Mouse (Mus musculus) testis, adult 2 months (tissue): ENCODE data around the gene Myo9a. TPM values are rescaled to one million over a fixed set of nuclear protein-coding genes. Genes with fewer than 3 reads are reported as not detected.

ENCODE experiments used
- H3K27ac ChIP-seq: fragments of 200-500 bp; 2 replicates; pipeline ENCODE4 v1.5.1; 2012; ENCODE audit warnings: low read depth, low read length; ENCODE audit not compliant: control insufficient read depth, insufficient read depth
- H3K27me3 ChIP-seq: fragments of 200-500 bp; 2 replicates; pipeline ENCODE4 v1.6.1; 2012; ENCODE audit warnings: mild to moderate bottlenecking, low read length, moderate library complexity; ENCODE audit not compliant: control insufficient read depth, insufficient read depth
- H3K36me3 ChIP-seq: fragments of 200-500 bp; 2 replicates; pipeline ENCODE4 v1.6.1; 2012; ENCODE audit warnings: mild to moderate bottlenecking, low read length; ENCODE audit not compliant: control insufficient read depth, insufficient read depth
- H3K4me1 ChIP-seq: fragments of 200-500 bp; 2 replicates; pipeline ENCODE4 v1.6.1; 2012; ENCODE audit warnings: low read length; ENCODE audit not compliant: control insufficient read depth, insufficient read depth
- H3K4me3 ChIP-seq: fragments of 200-500 bp; 2 replicates; pipeline ENCODE4 v1.5.1; 2012; ENCODE audit warnings: low read depth, mild to moderate bottlenecking, low read length, moderate library complexity, mixed read lengths; ENCODE audit not compliant: control insufficient read depth
- CTCF ChIP-seq: fragments of 200-500 bp; IDR thresholded peaks from 2 replicates; pipeline ENCODE4 v1.5.1; 2012; ENCODE audit warnings: low read depth, mild to moderate bottlenecking, inconsistent platforms, low read length, moderate library complexity; ENCODE audit not compliant: control insufficient read depth, insufficient read depth, insufficient replicate concordance
- POLR2A ChIP-seq: fragments of 200-500 bp; IDR thresholded peaks from 2 replicates; pipeline ENCODE4 v1.6.1; 2012; ENCODE audit warnings: low read depth, mild to moderate bottlenecking, inconsistent platforms, low read length, moderate library complexity; ENCODE audit not compliant: control insufficient read depth
- polyA plus RNA-seq: library from polyadenylated mRNA; depleted of rRNA; stranded (reverse); fragments of >200 nt; gene quantifications from 2 replicates; pipeline ENCODE4 v1.2.3, GENCODE M21; 2012

The Myo9a gene
- polyA plus RNA-seq, 1 experiment: 18.5 TPM

- TF ChIP-seq POLR2A (no peak), CTCF (no peak)
- no peaks in the 10 kb centered on the region for H3K36me3 ChIP-seq
- no peaks in the 10 kb centered on the region for H3K4me1 ChIP-seq
- H3K4me3 ChIP-seq: no peak overlapping the region
- no peak overlapping the region for H3K27ac ChIP-seq
- H3K27me3 ChIP-seq: no peaks in the 10 kb centered on the region
Measured at GRCm38 (mm10) chr9:59941885-59942350, 191.2 kb downstream of the Myo9a start.

GRCm38 (mm10) chr9:59942501-59943085 is 191.9 kb downstream of the Myo9a start:
- TF ChIP-seq CTCF: no peak
- no peak for TF ChIP-seq POLR2A
- Histone ChIP-seq H3K4me3 (no peak overlapping the region), H3K36me3 (no peaks in the 10 kb centered on the region), H3K27ac (no peak overlapping the region), H3K4me1 (no peaks in the 10 kb centered on the region), H3K27me3 (no peaks in the 10 kb centered on the region)

GRCm38 (mm10) chr9:59943826-59944225 is 193.1 kb downstream of the Myo9a start:
- H3K4me1 ChIP-seq: no peaks in the 10 kb centered on the region
- no peak overlapping the region for H3K4me3 ChIP-seq
- no peaks in the 10 kb centered on the region for H3K27me3 ChIP-seq
- no peaks in the 10 kb centered on the region for H3K36me3 ChIP-seq
- TF ChIP-seq POLR2A (no peak), CTCF (no peak)
- no peak overlapping the region for H3K27ac ChIP-seq

- TF ChIP-seq POLR2A: no peak
- Histone ChIP-seq H3K27ac (no peak overlapping the region), H3K4me3 (no peak overlapping the region), H3K36me3 (no peaks in the 10 kb centered on the region), H3K27me3 (no peaks in the 10 kb centered on the region), H3K4me1 (no peaks in the 10 kb centered on the region; the same call in 1 of the 2 replicates)
Measured at GRCm38 (mm10) chr9:59945241-59945640, 194.5 kb downstream of the Myo9a start.

- Histone ChIP-seq H3K4me3 (no peak overlapping the region), H3K27me3 (no peaks in the 10 kb centered on the region), H3K27ac (no peak overlapping the region), H3K36me3 (no peaks in the 10 kb centered on the region), H3K4me1 (no peaks in the 10 kb centered on the region; the same call in 1 of the 2 replicates)
- no peak for TF ChIP-seq CTCF
- no peak for TF ChIP-seq POLR2A
Measured at GRCm38 (mm10) chr9:59947271-59947670, 196.6 kb downstream of the Myo9a start.

- TF ChIP-seq POLR2A (no peak), CTCF (no peak)
- Histone ChIP-seq H3K4me1 (no peaks in the 10 kb centered on the region; the same call in 1 of the 2 replicates), H3K36me3 (no peaks in the 10 kb centered on the region), H3K4me3 (no peak overlapping the region), H3K27ac (no peak overlapping the region), H3K27me3 (no peaks in the 10 kb centered on the region)
Measured at GRCm38 (mm10) chr9:59948226-59948625, 197.5 kb downstream of the Myo9a start.

GRCm38 (mm10) chr9:59948691-59949250 is 198.1 kb downstream of the Myo9a start:
- H3K27me3 ChIP-seq: no peaks in the 10 kb centered on the region
- no peak overlapping the region for H3K27ac ChIP-seq
- TF ChIP-seq POLR2A (no peak), CTCF (no peak)
- no peak overlapping the region for H3K4me3 ChIP-seq
- H3K36me3 ChIP-seq: no peaks in the 10 kb centered on the region
- no peaks in the 10 kb centered on the region; the same call in 1 of the 2 replicates for H3K4me1 ChIP-seq

GRCm38 (mm10) chr9:59949511-59949910 is 198.8 kb downstream of the Myo9a start:
- Histone ChIP-seq H3K27ac (no peak overlapping the region), H3K27me3 (no peaks in the 10 kb centered on the region), H3K4me1 (no peaks in the 10 kb centered on the region; the same call in 1 of the 2 replicates), H3K4me3 (no peak overlapping the region), H3K36me3 (no peaks in the 10 kb centered on the region)
- no peak for TF ChIP-seq POLR2A
- no peak for TF ChIP-seq CTCF
